Mouse (Mus musculus) liver, postnatal 0 days (tissue): ENCODE results near the gene Ero1lb.

Experiments
- CTCF ChIP-seq: sonication (generic); IDR thresholded peaks from 2 replicates; pipeline ENCODE4 v1.5.1; 2016; ENCODE audit warnings: antibody characterized with exemption, low read depth
- EP300 ChIP-seq: IDR thresholded peaks from 2 replicates; pipeline ENCODE4 v1.6.1; 2016; ENCODE audit warnings: antibody characterized with exemption, low read depth, mild to moderate bottlenecking

- TF ChIP-seq CTCF: no peak
- no peak for TF ChIP-seq EP300
Observed at GRCm38 (mm10) chr13:12559462-12560120, 6.1 kb upstream of the Ero1lb start.
